Mouse (Mus musculus) embryonic facial prominence, embryonic 15.5 days (tissue): ENCODE measurements around the gene Olfr1299. TPM values are rescaled to one million over a fixed set of nuclear protein-coding genes. Genes with fewer than 3 reads are reported as not detected.

Source experiments
- ATAC-seq: fragments of 200-750 bp; cut with Nextera tagmentation; 2 replicates; pipeline ENCODE4 v1.8.0; 2017; ENCODE audit warnings: low read depth, moderate TSS enrichment; ENCODE audit not compliant: insufficient number of reproducible peaks, low FRiP score, low TSS enrichment
- H3K27ac ChIP-seq: fragments of 300-500 bp; sonication (generic); replicated peaks from 2 replicates; pipeline ENCODE4 v1.5.1; 2015; ENCODE audit warnings: mild to moderate bottlenecking, inconsistent platforms
- H3K27me3 ChIP-seq: fragments of 300-500 bp; sonication (generic); 2 replicates; pipeline ENCODE4 v1.6.1; 2015; ENCODE audit warnings: inconsistent platforms
- H3K36me3 ChIP-seq: fragments of 300-500 bp; sonication (generic); 2 replicates; pipeline ENCODE4 v1.6.1; 2015; ENCODE audit warnings: mild to moderate bottlenecking, inconsistent platforms
- H3K4me1 ChIP-seq: fragments of 300-500 bp; sonication (generic); 2 replicates; pipeline ENCODE4 v1.6.1; 2015; ENCODE audit warnings: inconsistent platforms
- H3K4me2 ChIP-seq: fragments of 300-500 bp; sonication (generic); replicated peaks from 2 replicates; pipeline ENCODE4 v1.6.1; 2015; ENCODE audit warnings: mild to moderate bottlenecking, inconsistent platforms
- H3K4me3 ChIP-seq: fragments of 300-500 bp; sonication (generic); replicated peaks from 2 replicates; pipeline ENCODE4 v1.5.1; 2015; ENCODE audit warnings: mild to moderate bottlenecking, inconsistent platforms
- H3K9ac ChIP-seq: fragments of 300-500 bp; sonication (generic); 2 replicates; pipeline ENCODE4 v1.6.1; 2015; ENCODE audit warnings: inconsistent platforms
- H3K9me3 ChIP-seq: fragments of 300-500 bp; sonication (generic); replicated peaks from 2 replicates; pipeline ENCODE4 v1.6.1; 2016; ENCODE audit warnings: inconsistent platforms
- WGBS: fragments of 180-500 bp; shearing (Covaris S2); methylation state at CpG from one replicate; pipeline ENCODE4 v1.1.7; 2015; 5-methylcytosine and 5-hydroxymethylcytosine counted together
- polyA plus RNA-seq: library from polyadenylated mRNA; unstranded; fragments of >200 nt; fragmentation: Nextera tagmentation; extraction: Ambion mirVana; gene quantifications from 2 replicates; pipeline ENCODE4 v1.2.1, GENCODE M21; 2015

Olfr1299 gene
- polyA plus RNA-seq = not detected in 2 replicates

GRCm38 (mm10) chr2:111661119-111661518 is at the start of gene Olfr1299:
Gene Olfr1299 (plus strand): TSS chr2:111661419.
- ATAC-seq = no peak
- Histone ChIP-seq H3K27me3 (no peaks in the 10 kb centered on the region), H3K4me1 (no peaks in the 10 kb centered on the region), H3K36me3 (no peaks in the 10 kb centered on the region), H3K4me3 (no peak within 1 kb of the TSS), H3K9me3 (no peaks in the 10 kb centered on the region), H3K27ac (no peak within 1 kb of the TSS), H3K4me2 (no peak within 1 kb of the TSS), H3K9ac (no peak within 1 kb of the TSS)
- WGBS = 71% methylated on average over 4 of the region's 4 CpGs

- 87% methylated on average over 1 of the region's 1 CpGs for WGBS
- H3K9me3 ChIP-seq = no peaks in the 10 kb centered on the region
- no peaks in the 10 kb centered on the region for H3K36me3 ChIP-seq
- ATAC-seq = no peak
- no peak within 1 kb of the TSS for H3K4me3 ChIP-seq
- no peaks in the 10 kb centered on the region for H3K27me3 ChIP-seq
- no peaks in the 10 kb centered on the region for H3K4me1 ChIP-seq
- H3K27ac ChIP-seq = no peak within 1 kb of the TSS
- H3K9ac ChIP-seq = no peak within 1 kb of the TSS
- no peak within 1 kb of the TSS for H3K4me2 ChIP-seq
Measured at GRCm38 (mm10) chr2:111626397-111626796, 34.8 kb upstream of the Olfr1299 start, which contains the start of gene Olfr1297. Gene Olfr1297 (minus strand): TSS chr2:111626497.

- H3K4me3 ChIP-seq = no peak within 1 kb of the TSS
- no peaks in the 10 kb centered on the region for H3K27me3 ChIP-seq
- no peak within 1 kb of the TSS for H3K4me2 ChIP-seq
- H3K4me1 ChIP-seq = no peaks in the 10 kb centered on the region
- H3K9ac ChIP-seq = no peak within 1 kb of the TSS
- no peaks in the 10 kb centered on the region for H3K36me3 ChIP-seq
- H3K27ac ChIP-seq = no peak within 1 kb of the TSS
- no peaks in the 10 kb centered on the region for H3K9me3 ChIP-seq
- no peak for ATAC-seq
- WGBS = 74% methylated on average over 1 of the region's 1 CpGs
Measured at GRCm38 (mm10) chr2:111649101-111649500, 12.1 kb upstream of the Olfr1299 start, which contains the start of gene Olfr1298. Gene Olfr1298 (minus strand): TSS chr2:111649201.

Other genes starting within 250 kb of the Olfr1299 start
- gene Olfr1286, start 238.3 kb upstream of the Olfr1299 start, polyA plus RNA-seq = not detected in 2 replicates
- gene Olfr1287, start 212.3 kb upstream of the Olfr1299 start, polyA plus RNA-seq = not detected in 2 replicates
- gene Olfr1288, start 187.3 kb upstream of the Olfr1299 start, polyA plus RNA-seq = not detected in 2 replicates
- gene Olfr1289, start 180.6 kb upstream of the Olfr1299 start, polyA plus RNA-seq = not detected in 2 replicates
- not detected in 2 replicates for gene Olfr1290, start 167.6 kb upstream of the Olfr1299 start, polyA plus RNA-seq
- gene Olfr1291-ps1, start 164.2 kb upstream of the Olfr1299 start, polyA plus RNA-seq = 0.04 TPM in 1 of 2 replicates, not detected in the other
- gene Olfr1293-ps, start 136.2 kb upstream of the Olfr1299 start, polyA plus RNA-seq = not detected in 2 replicates
- not detected in 2 replicates for gene Olfr1294, start 121.1 kb upstream of the Olfr1299 start, polyA plus RNA-seq
- not detected in 2 replicates for gene Olfr1295, start 91.7 kb upstream of the Olfr1299 start, polyA plus RNA-seq
- gene Olfr1297, start 34.9 kb upstream of the Olfr1299 start, polyA plus RNA-seq = 0.12 TPM in 1 of 2 replicates, not detected in the other
- gene Olfr1298, start 12.2 kb upstream of the Olfr1299 start, polyA plus RNA-seq = not detected in 2 replicates
- gene Olfr1301, start 89.6 kb downstream of the Olfr1299 start, polyA plus RNA-seq = not detected in 2 replicates
- gene Olfr1302, start 116.0 kb downstream of the Olfr1299 start, polyA plus RNA-seq = not detected in 2 replicates
- gene Olfr1303, start 158.9 kb downstream of the Olfr1299 start, polyA plus RNA-seq = not detected in 2 replicates
- not detected in 2 replicates for gene Olfr1305, start 215.7 kb downstream of the Olfr1299 start, polyA plus RNA-seq